Mouse (Mus musculus) cortical plate, adult 2 months (tissue): ENCODE data around the gene Rora.

Source experiments
- CTCF ChIP-seq: fragments of 200-500 bp; IDR thresholded peaks from 2 replicates; pipeline ENCODE4 v1.5.1; 2011; ENCODE audit warnings: mild to moderate bottlenecking, control low read depth, low read length; ENCODE audit not compliant: insufficient read depth; ENCODE audit errors: extremely low read depth
- POLR2A ChIP-seq: fragments of 200-500 bp; IDR thresholded peaks from 2 replicates; pipeline ENCODE4 v1.6.1; 2011; ENCODE audit warnings: mild to moderate bottlenecking, low read length, control low read depth; ENCODE audit not compliant: insufficient read depth; ENCODE audit errors: extremely low read depth

- TF ChIP-seq CTCF (no peak), POLR2A (no peak)
These were observed 360.6 kb downstream of the Rora start for GRCm38 (mm10) chr9:69014203-69014602.
